Mouse (Mus musculus) spleen, postnatal 4 days (tissue): ENCODE measurements around the gene Krtap29-1.

Experiments used
- DNase-seq, 2 experiments: peaks; one replicate each; pipeline ENCODE4 v3.0.0; 2022; ENCODE audit warnings: low spot score in 2 of 2

Krtap29-1 gene

GRCm38 (mm10) chr11:99948175-99948574, 30.7 kb downstream of the Krtap29-1 start, which contains the start of gene Krtap9-5:
Gene Krtap9-5, plus strand, starts transcription at chr11:99948475.
- DNase-seq, result no peak

DNA sequence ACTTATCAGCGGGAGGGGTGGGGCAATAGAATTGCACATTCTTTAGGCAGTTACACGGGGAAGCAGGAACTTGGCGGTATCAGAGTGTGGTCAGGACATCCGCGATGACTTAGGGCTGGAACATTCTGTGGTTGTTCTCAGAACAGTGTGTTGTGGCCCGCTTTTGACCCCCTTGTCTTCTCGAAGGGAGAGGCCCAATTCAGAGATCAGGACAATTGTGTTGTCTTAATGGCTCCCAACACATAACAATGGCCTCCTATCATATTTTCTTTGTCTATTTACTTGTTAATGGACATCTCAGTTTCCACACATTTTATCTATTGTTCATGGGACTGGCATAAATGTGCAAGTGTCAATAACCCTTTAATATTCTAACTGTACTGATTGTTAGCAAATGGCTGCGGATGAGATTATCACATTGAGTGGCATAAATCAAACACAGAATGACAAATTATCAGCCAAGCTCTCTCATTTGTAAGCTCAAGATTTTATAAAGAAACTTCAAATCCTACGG, 41.0 kb downstream of the Krtap29-1 start:
- no peak for DNase-seq

DNA sequence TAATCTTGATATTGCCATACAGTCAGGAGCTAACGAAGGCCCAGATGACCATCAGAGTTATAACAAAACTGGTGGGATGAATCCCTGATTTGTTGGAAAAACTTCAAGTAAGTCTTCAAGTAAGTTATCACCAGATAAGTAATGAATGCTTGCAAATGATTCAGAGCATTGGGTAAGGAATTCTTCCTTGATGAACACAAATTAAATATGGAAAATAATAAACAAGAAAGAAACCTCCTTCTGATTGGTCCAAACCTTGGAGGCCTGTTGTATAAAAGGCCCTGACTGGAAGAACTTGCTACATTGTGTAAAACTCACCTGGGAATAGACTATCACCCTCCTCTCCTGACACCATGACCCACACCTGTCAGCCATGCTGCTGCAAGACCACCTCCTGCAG, 42.9 kb downstream of the Krtap29-1 start, which contains the start of gene Krtap31-2:
Krtap31-2 (plus strand) TSS at position 301 of the 400 bp plus-strand sequence.
- DNase-seq, result no peak
